Mouse (Mus musculus) midbrain, embryonic 11.5 days (tissue): ENCODE data around the gene Vnn1. TPM values are rescaled to one million over a fixed set of nuclear protein-coding genes. Genes with fewer than 3 reads are reported as not detected.

Source experiments
- ATAC-seq: fragments of 200-750 bp; cut with Nextera tagmentation; 2 replicates; pipeline ENCODE4 v1.8.0; 2017; ENCODE audit warnings: moderate TSS enrichment, moderate library complexity; ENCODE audit not compliant: low FRiP score
- DNase-seq: peaks from one replicate; pipeline ENCODE4 v3.0.0; 2015; ENCODE audit warnings: low spot score; ENCODE audit errors: missing footprints
- H3K27ac ChIP-seq: fragments of 300-500 bp; sonication (generic); 2 replicates; pipeline ENCODE4 v1.5.1; 2014; ENCODE audit warnings: low read depth, low read length
- H3K27me3 ChIP-seq: fragments of 300-500 bp; sonication (generic); 2 replicates; pipeline ENCODE4 v1.6.1; 2014; ENCODE audit warnings: mild to moderate bottlenecking, low read length, moderate library complexity, mixed read lengths; ENCODE audit not compliant: control insufficient read depth, insufficient read depth
- H3K36me3 ChIP-seq: fragments of 300-500 bp; sonication (generic); 2 replicates; pipeline ENCODE4 v1.6.1; 2014; ENCODE audit warnings: mild to moderate bottlenecking, low read length, moderate library complexity, mixed read lengths; ENCODE audit not compliant: control insufficient read depth, insufficient read depth
- H3K4me1 ChIP-seq: fragments of 300-500 bp; sonication (generic); 2 replicates; pipeline ENCODE4 v1.6.1; 2014; ENCODE audit warnings: low read length; ENCODE audit not compliant: control insufficient read depth, insufficient read depth
- H3K4me2 ChIP-seq: fragments of 300-500 bp; sonication (generic); 2 replicates; pipeline ENCODE4 v1.6.1; 2014; ENCODE audit warnings: mild to moderate bottlenecking, moderate library complexity
- H3K4me3 ChIP-seq: fragments of 300-500 bp; sonication (generic); 2 replicates; pipeline ENCODE4 v1.5.1; 2014; ENCODE audit warnings: low read depth, low read length
- H3K9ac ChIP-seq: fragments of 300-500 bp; sonication (generic); 2 replicates; pipeline ENCODE4 v1.6.1; 2014; ENCODE audit warnings: low read length
- H3K9me3 ChIP-seq: fragments of 300-500 bp; sonication (generic); 2 replicates; pipeline ENCODE4 v1.6.1; 2016; ENCODE audit warnings: low read length; ENCODE audit not compliant: control insufficient read depth
- WGBS: fragments of 180-500 bp; shearing (Covaris S2); extraction: QIAGEN DNeasy Blood & Tissue Kit; methylation state at CpG from one replicate; pipeline ENCODE4 v1.1.7; 2014; 5-methylcytosine and 5-hydroxymethylcytosine counted together
- polyA plus RNA-seq: library from polyadenylated mRNA; unstranded; fragments of >200 nt; fragmentation: Nextera tagmentation; extraction: Ambion mirVana; gene quantifications from 2 replicates; pipeline ENCODE4 v1.2.1, GENCODE M21; 2014

The Vnn1 gene
- polyA plus RNA-seq, 1 experiment from 2014 or later: 2.9 TPM

- H3K4me3 ChIP-seq: no peak within 1 kb of the TSS
- H3K4me1 ChIP-seq: no peaks in the 10 kb centered on the region
- H3K27me3 ChIP-seq: no peaks in the 10 kb centered on the region
- ATAC-seq (no peak), DNase-seq (no peak)
- no peak within 1 kb of the TSS for H3K27ac ChIP-seq
- no peaks in the 10 kb centered on the region for H3K36me3 ChIP-seq
- WGBS: 91% methylated on average over 16 of the region's 16 CpGs
- no peaks in the 10 kb centered on the region for H3K9me3 ChIP-seq
- no peak within 1 kb of the TSS for H3K9ac ChIP-seq
- no peak within 1 kb of the TSS for H3K4me2 ChIP-seq
These were observed 55.1 kb downstream of the Vnn1 start, which contains the start of gene Taar3 for GRCm38 (mm10) chr10:23949508-23950005. Gene Taar3, plus strand, starts transcription at chr10:23949558.

- Histone ChIP-seq H3K4me1 (no peaks in the 10 kb centered on the region), H3K9ac (no peak overlapping the region), H3K27me3 (no peaks in the 10 kb centered on the region), H3K9me3 (no peaks in the 10 kb centered on the region), H3K36me3 (no peaks in the 10 kb centered on the region), H3K4me2 (no peak overlapping the region), H3K27ac (no peak overlapping the region), H3K4me3 (no peak overlapping the region)
- 84% methylated on average over 6 of the region's 6 CpGs for WGBS
- ATAC-seq: no peak
- DNase-seq: peak; percentile 60
These were observed 57.2 kb downstream of the Vnn1 start for GRCm38 (mm10) chr10:23951714-23952113.

Other genes starting within 250 kb of the Vnn1 start
- 118 and 132 TPM in 2 replicates for gene Rps12, start 107.4 kb upstream of the Vnn1 start, polyA plus RNA-seq
- 14.5 and 16.6 TPM in 2 replicates for gene Slc18b1, start 97.7 kb upstream of the Vnn1 start, polyA plus RNA-seq
- gene Vnn3, start 43.2 kb upstream of the Vnn1 start, polyA plus RNA-seq: not detected in 2 replicates
- gene Taar1, start 25.7 kb downstream of the Vnn1 start, polyA plus RNA-seq: not detected in 2 replicates
- not detected in 2 replicates for gene Taar2, start 43.9 kb downstream of the Vnn1 start, polyA plus RNA-seq
- not detected in 2 replicates for gene Taar3, start 54.9 kb downstream of the Vnn1 start, polyA plus RNA-seq
- gene Taar4, start 65.8 kb downstream of the Vnn1 start, polyA plus RNA-seq: not detected in 2 replicates
- not detected in 2 replicates for gene Taar5, start 76.0 kb downstream of the Vnn1 start, polyA plus RNA-seq
- not detected in 2 replicates for gene Taar6, start 91.0 kb downstream of the Vnn1 start, polyA plus RNA-seq
- gene Taar7a, start 98.8 kb downstream of the Vnn1 start, polyA plus RNA-seq: not detected in 2 replicates
- not detected in 2 replicates for gene Taar7b, start 105.3 kb downstream of the Vnn1 start, polyA plus RNA-seq
- gene Taar7d, start 132.5 kb downstream of the Vnn1 start, polyA plus RNA-seq: not detected in 2 replicates
- gene Taar7e, start 142.9 kb downstream of the Vnn1 start, polyA plus RNA-seq: not detected in 2 replicates
- gene Taar7f, start 154.8 kb downstream of the Vnn1 start, polyA plus RNA-seq: not detected in 2 replicates
- not detected in 2 replicates for gene Taar8a, start 181.8 kb downstream of the Vnn1 start, polyA plus RNA-seq
- not detected in 2 replicates for gene Taar8b, start 197.6 kb downstream of the Vnn1 start, polyA plus RNA-seq
- not detected in 2 replicates for gene Taar8c, start 207.2 kb downstream of the Vnn1 start, polyA plus RNA-seq
- gene Taar9, start 214.8 kb downstream of the Vnn1 start, polyA plus RNA-seq: not detected in 2 replicates